Mouse (Mus musculus) neural tube, embryonic 15.5 days (tissue): Measurements from ENCODE around the gene Glb1l2. TPM values are rescaled to one million over a fixed set of nuclear protein-coding genes. Genes with fewer than 3 reads are reported as not detected.

Experiments
- ATAC-seq: fragments of 200-750 bp; cut with Nextera tagmentation; 2 replicates; pipeline ENCODE4 v1.8.0; 2017; ENCODE audit warnings: mild to moderate bottlenecking, moderate TSS enrichment, moderate library complexity; ENCODE audit not compliant: low FRiP score
- H3K27ac ChIP-seq: fragments of 300-500 bp; sonication (generic); replicated peaks from 2 replicates; pipeline ENCODE4 v1.5.1; 2015; ENCODE audit warnings: mild to moderate bottlenecking, inconsistent platforms
- H3K27me3 ChIP-seq: fragments of 300-500 bp; sonication (generic); replicated peaks from 2 replicates; pipeline ENCODE4 v1.6.1; 2015; ENCODE audit warnings: inconsistent platforms
- H3K36me3 ChIP-seq: fragments of 300-500 bp; sonication (generic); 2 replicates; pipeline ENCODE4 v1.6.1; 2015; ENCODE audit warnings: inconsistent platforms
- H3K4me1 ChIP-seq: fragments of 300-500 bp; sonication (generic); 2 replicates; pipeline ENCODE4 v1.6.1; 2015; ENCODE audit warnings: inconsistent platforms
- H3K4me2 ChIP-seq: fragments of 300-500 bp; sonication (generic); 2 replicates; pipeline ENCODE4 v1.6.1; 2015; ENCODE audit warnings: inconsistent platforms, mild to moderate bottlenecking, moderate library complexity
- H3K4me3 ChIP-seq: fragments of 300-500 bp; sonication (generic); replicated peaks from 2 replicates; pipeline ENCODE4 v1.5.1; 2015; ENCODE audit warnings: mild to moderate bottlenecking, inconsistent platforms
- H3K9ac ChIP-seq: fragments of 300-500 bp; sonication (generic); replicated peaks from 2 replicates; pipeline ENCODE4 v1.6.1; 2015; ENCODE audit warnings: mild to moderate bottlenecking, inconsistent platforms
- H3K9me3 ChIP-seq: fragments of 300-500 bp; sonication (generic); replicated peaks from 2 replicates; pipeline ENCODE4 v1.6.1; 2016; ENCODE audit warnings: inconsistent platforms
- WGBS: fragments of 180-500 bp; shearing (Covaris S2); methylation state at CpG from one replicate; pipeline ENCODE4 v1.1.7; 2015; ENCODE audit warnings: mixed read lengths; 5-methylcytosine and 5-hydroxymethylcytosine counted together
- polyA plus RNA-seq: library from polyadenylated mRNA; unstranded; fragments of >200 nt; fragmentation: Nextera tagmentation; extraction: Ambion mirVana; gene quantifications from 2 replicates; pipeline ENCODE4 v1.2.1, GENCODE M21; 2015

The Glb1l2 gene
- 1.6 and 2.6 TPM in 2 replicates for polyA plus RNA-seq

GRCm38 (mm10) chr9:26805935-26806666, at the start of gene Glb1l2:
Glb1l2 (minus strand) TSS chr9:26806468.
- WGBS = 2% methylated on average over 33 of the region's 33 CpGs
- peak within 1 kb of the TSS; percentile 93 for H3K4me2 ChIP-seq
- peak within 1 kb of the TSS; percentile 47 for H3K9ac ChIP-seq
- peak within 1 kb of the TSS; percentile 58 for H3K4me3 ChIP-seq
- peak; percentile 100 for ATAC-seq
- no peaks in the 10 kb centered on the region for H3K36me3 ChIP-seq
- peaks cover 7% of the 10 kb centered on the region; the same call in 1 of the 2 replicates for H3K4me1 ChIP-seq
- H3K9me3 ChIP-seq = no peaks in the 10 kb centered on the region
- no peaks in the 10 kb centered on the region for H3K27me3 ChIP-seq
- H3K27ac ChIP-seq = peak within 1 kb of the TSS; percentile 67

- H3K9ac ChIP-seq = no peak overlapping the region
- no peak overlapping the region for H3K4me2 ChIP-seq
- H3K4me1 ChIP-seq = no peaks in the 10 kb centered on the region
- no peaks in the 10 kb centered on the region for H3K9me3 ChIP-seq
- ATAC-seq = no peak
- no peaks in the 10 kb centered on the region for H3K36me3 ChIP-seq
- 88% methylated on average over 3 of the region's 3 CpGs for WGBS
- H3K4me3 ChIP-seq = no peak overlapping the region
- H3K27ac ChIP-seq = no peak overlapping the region
- H3K27me3 ChIP-seq = no peaks in the 10 kb centered on the region
Observed at GRCm38 (mm10) chr9:26831089-26831488, 24.8 kb upstream of the Glb1l2 start.

GRCm38 (mm10) chr9:26819942-26820341, 13.7 kb upstream of the Glb1l2 start:
- no peak for ATAC-seq
- H3K27me3 ChIP-seq = no peaks in the 10 kb centered on the region
- no peak overlapping the region for H3K4me3 ChIP-seq
- no peak overlapping the region for H3K4me2 ChIP-seq
- no peak overlapping the region for H3K27ac ChIP-seq
- 70% methylated on average over 1 of the region's 1 CpGs for WGBS
- H3K9ac ChIP-seq = no peak overlapping the region
- H3K9me3 ChIP-seq = no peaks in the 10 kb centered on the region
- no peaks in the 10 kb centered on the region for H3K4me1 ChIP-seq
- no peaks in the 10 kb centered on the region for H3K36me3 ChIP-seq

- H3K27me3 ChIP-seq = no peaks in the 10 kb centered on the region
- no peak for ATAC-seq
- peaks cover 7% of the 10 kb centered on the region; the same call in 1 of the 2 replicates for H3K4me1 ChIP-seq
- 87% methylated on average over 2 of the region's 2 CpGs for WGBS
- H3K36me3 ChIP-seq = no peaks in the 10 kb centered on the region
- H3K4me2 ChIP-seq = no peak overlapping the region
- H3K9me3 ChIP-seq = no peaks in the 10 kb centered on the region
- no peak overlapping the region for H3K9ac ChIP-seq
- no peak overlapping the region for H3K27ac ChIP-seq
- no peak overlapping the region for H3K4me3 ChIP-seq
Observed at GRCm38 (mm10) chr9:26808735-26809134, 2.5 kb upstream of the Glb1l2 start.

GRCm38 (mm10) chr9:26804321-26804720, 1.9 kb downstream of the Glb1l2 start:
- no peak overlapping the region for H3K4me2 ChIP-seq
- no peaks in the 10 kb centered on the region for H3K9me3 ChIP-seq
- no peak for ATAC-seq
- H3K27ac ChIP-seq = no peak overlapping the region
- peaks cover 7% of the 10 kb centered on the region; the same call in 1 of the 2 replicates for H3K4me1 ChIP-seq
- H3K9ac ChIP-seq = no peak overlapping the region
- H3K27me3 ChIP-seq = no peaks in the 10 kb centered on the region
- H3K36me3 ChIP-seq = no peaks in the 10 kb centered on the region
- H3K4me3 ChIP-seq = no peak overlapping the region

- no peak overlapping the region for H3K4me2 ChIP-seq
- no peak for ATAC-seq
- no peaks in the 10 kb centered on the region for H3K9me3 ChIP-seq
- WGBS = 98% methylated on average over 2 of the region's 2 CpGs
- no peak overlapping the region for H3K4me3 ChIP-seq
- no peaks in the 10 kb centered on the region for H3K27me3 ChIP-seq
- H3K36me3 ChIP-seq = no peaks in the 10 kb centered on the region
- H3K4me1 ChIP-seq = no peaks in the 10 kb centered on the region
- no peak overlapping the region for H3K9ac ChIP-seq
- H3K27ac ChIP-seq = no peak overlapping the region
Observed at GRCm38 (mm10) chr9:26800357-26800756, 5.9 kb downstream of the Glb1l2 start.

- Histone ChIP-seq H3K9ac (no peak overlapping the region), H3K4me2 (no peak overlapping the region), H3K9me3 (no peaks in the 10 kb centered on the region), H3K36me3 (no peaks in the 10 kb centered on the region), H3K4me1 (no peaks in the 10 kb centered on the region), H3K4me3 (no peak overlapping the region), H3K27ac (no peak overlapping the region), H3K27me3 (no peaks in the 10 kb centered on the region)
- no peak for ATAC-seq
- WGBS = 88% methylated on average over 1 of the region's 1 CpGs
Observed at GRCm38 (mm10) chr9:26798731-26799130, 7.5 kb downstream of the Glb1l2 start.

GRCm38 (mm10) chr9:26798205-26798604, 8.1 kb downstream of the Glb1l2 start:
- 90% methylated on average over 3 of the region's 3 CpGs for WGBS
- Histone ChIP-seq H3K27ac (no peak overlapping the region), H3K4me1 (no peaks in the 10 kb centered on the region), H3K36me3 (no peaks in the 10 kb centered on the region), H3K4me3 (no peak overlapping the region), H3K9ac (no peak overlapping the region), H3K9me3 (no peaks in the 10 kb centered on the region), H3K4me2 (no peak overlapping the region), H3K27me3 (no peaks in the 10 kb centered on the region)
- no peak for ATAC-seq

- 0 out of 2 replicates have a peak, but pooled peaks have one; percentile 31 for ATAC-seq
- Histone ChIP-seq H3K27ac (no peak overlapping the region), H3K27me3 (no peaks in the 10 kb centered on the region), H3K4me1 (no peaks in the 10 kb centered on the region), H3K9me3 (no peaks in the 10 kb centered on the region), H3K4me2 (no peak overlapping the region), H3K36me3 (no peaks in the 10 kb centered on the region), H3K4me3 (no peak overlapping the region), H3K9ac (no peak overlapping the region)
- 78% methylated on average over 3 of the region's 3 CpGs for whole genome bisulfite sequencing
Observed at GRCm38 (mm10) chr9:26792829-26793228, 13.4 kb downstream of the Glb1l2 start.

- WGBS = 59% methylated on average over 7 of the region's 7 CpGs
- Histone ChIP-seq H3K4me1 (no peaks in the 10 kb centered on the region), H3K27me3 (no peaks in the 10 kb centered on the region), H3K36me3 (no peaks in the 10 kb centered on the region), H3K9me3 (no peaks in the 10 kb centered on the region), H3K9ac (no peak overlapping the region), H3K4me2 (no peak overlapping the region), H3K4me3 (no peak overlapping the region), H3K27ac (no peak overlapping the region)
- ATAC-seq = peak; percentile 57; the same call in 1 of the 2 replicates
Observed at GRCm38 (mm10) chr9:26783414-26783975, 22.8 kb downstream of the Glb1l2 start.

GRCm38 (mm10) chr9:26778421-26778820, 27.8 kb downstream of the Glb1l2 start:
- no peaks in the 10 kb centered on the region for H3K4me1 ChIP-seq
- H3K27me3 ChIP-seq = no peaks in the 10 kb centered on the region
- H3K9ac ChIP-seq = no peak overlapping the region
- H3K4me2 ChIP-seq = no peak overlapping the region
- H3K36me3 ChIP-seq = no peaks in the 10 kb centered on the region
- H3K27ac ChIP-seq = no peak overlapping the region
- H3K4me3 ChIP-seq = no peak overlapping the region
- no peaks in the 10 kb centered on the region for H3K9me3 ChIP-seq
- no peak for ATAC-seq
- WGBS = 85% methylated on average over 7 of the region's 7 CpGs
